Mouse (Mus musculus) liver, postnatal 0 days (tissue): ENCODE measurements around the gene Ccndbp1. TPM values are rescaled to one million over a fixed set of nuclear protein-coding genes. Genes with fewer than 3 reads are reported as not detected.
"Not testable (repeated sequence)": the region's sequence is repeated elsewhere in the genome, so short reads cannot be mapped to it uniquely, and the experiment has no call there.

Experiments used
- ATAC-seq: fragments of 200-750 bp; cut with Nextera tagmentation; 2 replicates; pipeline ENCODE4 v1.8.0; 2017; ENCODE audit warnings: mild to moderate bottlenecking, moderate library complexity
- DNase-seq: peaks from one replicate; pipeline ENCODE4 v3.0.0-alpha.2; 2016
- H3K27ac ChIP-seq: fragments of 300-500 bp; sonication (generic); 2 replicates; pipeline ENCODE4 v1.5.1; 2014; ENCODE audit warnings: antibody characterized with exemption, moderate library complexity, mild to moderate bottlenecking, low read depth
- H3K27me3 ChIP-seq: fragments of 300-500 bp; sonication (generic); 2 replicates; pipeline ENCODE4 v1.6.1; 2014; ENCODE audit warnings: low read length, control low read depth, mixed read lengths; ENCODE audit not compliant: insufficient read depth
- H3K36me3 ChIP-seq: fragments of 300-500 bp; sonication (generic); replicated peaks from 2 replicates; pipeline ENCODE4 v1.6.1; 2014; ENCODE audit warnings: mild to moderate bottlenecking, control low read depth, low read length, moderate library complexity, mixed read lengths; ENCODE audit not compliant: insufficient read depth
- H3K4me1 ChIP-seq: fragments of 300-500 bp; sonication (generic); 2 replicates; pipeline ENCODE4 v1.6.1; 2014; ENCODE audit warnings: antibody characterized with exemption, mild to moderate bottlenecking, control low read depth; ENCODE audit not compliant: insufficient read depth
- H3K4me2 ChIP-seq: fragments of 300-500 bp; sonication (generic); 2 replicates; pipeline ENCODE4 v1.6.1; 2014; ENCODE audit warnings: low read depth, mild to moderate bottlenecking, low read length, moderate library complexity, mixed read lengths
- H3K4me3 ChIP-seq: fragments of 300-500 bp; sonication (generic); 2 replicates; pipeline ENCODE4 v1.5.1; 2014; ENCODE audit warnings: low read depth, low read length
- H3K9ac ChIP-seq: fragments of 300-500 bp; sonication (generic); replicated peaks from 2 replicates; pipeline ENCODE4 v1.6.1; 2014; ENCODE audit warnings: mild to moderate bottlenecking, moderate library complexity
- H3K9me3 ChIP-seq: fragments of 300-500 bp; sonication (generic); 2 replicates; pipeline ENCODE4 v1.6.1; 2016; ENCODE audit warnings: mild to moderate bottlenecking, control low read depth, low read length, mixed read lengths
- CTCF ChIP-seq: sonication (generic); IDR thresholded peaks from 2 replicates; pipeline ENCODE4 v1.5.1; 2016; ENCODE audit warnings: antibody characterized with exemption, low read depth
- EP300 ChIP-seq: IDR thresholded peaks from 2 replicates; pipeline ENCODE4 v1.6.1; 2016; ENCODE audit warnings: antibody characterized with exemption, low read depth, mild to moderate bottlenecking
- WGBS: fragments of 180-500 bp; shearing (Covaris S2); extraction: QIAGEN DNeasy Blood & Tissue Kit; methylation state at CpG from one replicate; pipeline ENCODE4 v1.1.7; 2014; ENCODE audit not compliant: insufficient replicate concordance; 5-methylcytosine and 5-hydroxymethylcytosine counted together
- polyA plus RNA-seq: library from polyadenylated mRNA; unstranded; fragments of >200 nt; fragmentation: Nextera tagmentation; extraction: Ambion mirVana; gene quantifications from 2 replicates; pipeline ENCODE4 v1.2.1, GENCODE M21; 2015

Gene Ccndbp1
- polyA plus RNA-seq, 1 experiment from 2014 or later, result 36.0 TPM

- no peaks in the 10 kb centered on the region for H3K27me3 ChIP-seq
- H3K9ac ChIP-seq, result no peak overlapping the region
- WGBS, result 86% methylated on average over 1 of the region's 1 CpGs
- no peak overlapping the region for H3K4me2 ChIP-seq
- H3K9me3 ChIP-seq, result no peaks in the 10 kb centered on the region
- no peaks in the 10 kb centered on the region; the same call in 1 of the 2 replicates for H3K36me3 ChIP-seq
- H3K4me1 ChIP-seq, result no peaks in the 10 kb centered on the region
- no peak overlapping the region for H3K27ac ChIP-seq
- ATAC-seq (no peak), DNase-seq (no peak)
- TF ChIP-seq CTCF, result peak; percentile 63
- TF ChIP-seq EP300, result no peak
- no peak overlapping the region for H3K4me3 ChIP-seq
These were observed 23.0 kb upstream of the Ccndbp1 start for GRCm38 (mm10) chr2:120985241-120985640.

GRCm38 (mm10) chr2:120991196-120991595 is 17.0 kb upstream of the Ccndbp1 start:
- ATAC-seq, result no peak
- 83% methylated on average over 4 of the region's 4 CpGs for WGBS
- H3K9me3 ChIP-seq, result no peaks in the 10 kb centered on the region

GRCm38 (mm10) chr2:120996607-120997006 is 11.6 kb upstream of the Ccndbp1 start:
- H3K4me3 ChIP-seq, H3K36me3 ChIP-seq: not testable (repeated sequence)

More at GRCm38 (mm10) chr2:120991196-120991595, 17.0 kb upstream of the Ccndbp1 start:
- H3K9ac ChIP-seq, result no peak overlapping the region
- H3K27me3 ChIP-seq, result no peaks in the 10 kb centered on the region
- no peak for TF ChIP-seq EP300
- TF ChIP-seq CTCF, result no peak
- no peak overlapping the region for H3K27ac ChIP-seq
- H3K36me3 ChIP-seq, result no peaks in the 10 kb centered on the region; the same call in 1 of the 2 replicates
- H3K4me3 ChIP-seq, result no peak overlapping the region
- no peak overlapping the region for H3K4me2 ChIP-seq
- DNase-seq, result no peak
- H3K4me1 ChIP-seq, result no peaks in the 10 kb centered on the region

GRCm38 (mm10) chr2:120998863-120999262 is 9.3 kb upstream of the Ccndbp1 start:
- TF ChIP-seq CTCF (no peak), EP300 (0 out of 2 replicates have a peak, but pooled peaks have one; percentile 45)
- DNase-seq, result no peak
- H3K4me1 ChIP-seq, result no peaks in the 10 kb centered on the region
- H3K4me2 ChIP-seq, result no peak overlapping the region
- no peaks in the 10 kb centered on the region for H3K36me3 ChIP-seq
- peak; percentile 55; the same call in 1 of the 2 replicates for ATAC-seq
- no peak overlapping the region for H3K9ac ChIP-seq
- 74% methylated on average over 8 of the region's 8 CpGs for WGBS
- H3K4me3 ChIP-seq, result no peak overlapping the region
- H3K27ac ChIP-seq, result no peak overlapping the region
- H3K27me3 ChIP-seq, result no peaks in the 10 kb centered on the region
- no peaks in the 10 kb centered on the region for H3K9me3 ChIP-seq

More at GRCm38 (mm10) chr2:120996607-120997006, 11.6 kb upstream of the Ccndbp1 start:
- H3K9ac ChIP-seq, H3K4me1 ChIP-seq, ATAC-seq, H3K9me3 ChIP-seq, H3K27me3 ChIP-seq, DNase-seq, H3K27ac ChIP-seq, H3K4me2 ChIP-seq: not testable (repeated sequence)
- WGBS, result 54% methylated on average over 1 of the region's 1 CpGs

GRCm38 (mm10) chr2:121003586-121003985 is 4.6 kb upstream of the Ccndbp1 start:
- WGBS, result 76% methylated on average over 2 of the region's 2 CpGs
- Histone ChIP-seq H3K9ac (no peak overlapping the region), H3K27me3 (no peaks in the 10 kb centered on the region), H3K4me3 (no peak overlapping the region), H3K4me2 (no peak overlapping the region), H3K27ac (no peak overlapping the region), H3K9me3 (no peaks in the 10 kb centered on the region), H3K4me1 (peaks cover 3% of the 10 kb centered on the region; the same call in 1 of the 2 replicates), H3K36me3 (no peaks in the 10 kb centered on the region)
- ATAC-seq (no peak), DNase-seq (no peak)
- TF ChIP-seq CTCF (peak; percentile 61), EP300 (no peak)

GRCm38 (mm10) chr2:121004018-121004811 is 4.0 kb upstream of the Ccndbp1 start:
- Histone ChIP-seq H3K4me1 (peaks cover 7% of the 10 kb centered on the region), H3K36me3 (no peaks in the 10 kb centered on the region), H3K9me3 (no peaks in the 10 kb centered on the region), H3K27ac (no peak overlapping the region), H3K4me2 (no peak overlapping the region), H3K27me3 (no peaks in the 10 kb centered on the region), H3K4me3 (no peak overlapping the region), H3K9ac (no peak overlapping the region)
- WGBS, result 82% methylated on average over 7 of the region's 7 CpGs
- DNase-seq (no peak), ATAC-seq (no peak)
- TF ChIP-seq CTCF, result no peak
- TF ChIP-seq EP300, result no peak
